Mouse (Mus musculus) left cerebral cortex, adult 2 months (tissue): ENCODE results near the gene Zfhx2. TPM values are rescaled to one million over a fixed set of nuclear protein-coding genes. Genes with fewer than 3 reads are reported as not detected.

Experiments used
- DNase-seq, 2 experiments: peaks; one replicate each; pipeline ENCODE4 v3.0.0; 2021 to 2022; ENCODE audit warnings: low spot score in 2 of 2, mixed read lengths in 1 of 2; ENCODE audit errors: extremely low spot score in 1 of 2
- H3K27ac ChIP-seq: fragments of 200-600 bp; 2 replicates; pipeline ENCODE4 v1.8.1; 2022
- H3K4me3 ChIP-seq: fragments of 200-600 bp; 2 replicates; pipeline ENCODE4 v1.8.1; 2022
- CTCF ChIP-seq: fragments of 200-600 bp; IDR thresholded peaks from 2 replicates; pipeline ENCODE4 v1.8.1; 2022; ENCODE audit warnings: antibody characterized with exemption, mild to moderate bottlenecking, moderate library complexity
- intact Hi-C: fragments of 180-260 bp; cut with DNase I; formaldehyde crosslinking; loops from one replicate; pipeline ENCODE4 v1.15.1; 2025
- total RNA-seq, 2 experiments: library from RNA; stranded (reverse); gene quantifications; 2 replicates each; pipeline ENCODE4 v1.2.3; 2021

The Zfhx2 gene
- total RNA-seq, 2 experiments from 2014 or later, result 47.0 to 61.6 TPM

GRCm38 (mm10) chr14:55089199-55089947 is 2.8 kb downstream of the Zfhx2 start:
- no peak for TF ChIP-seq CTCF
- DNase-seq, result peak; percentile 59 to 68
- intact Hi-C loops, result no loop called here
- Histone ChIP-seq H3K27ac (peak overlapping the region; percentile 85), H3K4me3 (peak overlapping the region; percentile 57)

GRCm38 (mm10) chr14:55086009-55086514 is 6.1 kb downstream of the Zfhx2 start:
- intact Hi-C loops, result no loop called here
- no peak for DNase-seq
- TF ChIP-seq CTCF, result no peak
- Histone ChIP-seq H3K27ac (no peak overlapping the region; the same call in 1 of the 2 replicates), H3K4me3 (no peak overlapping the region)

GRCm38 (mm10) chr14:55085324-55086008 is 6.7 kb downstream of the Zfhx2 start:
- Histone ChIP-seq H3K27ac (peak overlapping the region; percentile 15; the same call in 1 of the 2 replicates), H3K4me3 (no peak overlapping the region)
- intact Hi-C loops, result no loop called here
- no peak for TF ChIP-seq CTCF
- no peak for DNase-seq

- intact Hi-C loops, result no loop called here
- TF ChIP-seq CTCF, result no peak
- Histone ChIP-seq H3K4me3 (no peak overlapping the region), H3K27ac (no peak overlapping the region)
- DNase-seq, result no peak
Observed at GRCm38 (mm10) chr14:55083481-55083880, 8.6 kb downstream of the Zfhx2 start.

- Histone ChIP-seq H3K27ac (no peak overlapping the region), H3K4me3 (no peak overlapping the region)
- TF ChIP-seq CTCF, result no peak
- DNase-seq, result no peak
- intact Hi-C loops, result no loop called here
Observed at GRCm38 (mm10) chr14:55081105-55081504, 11.0 kb downstream of the Zfhx2 start.

GRCm38 (mm10) chr14:55079214-55079970 is 12.7 kb downstream of the Zfhx2 start:
- peak; percentile 90 for TF ChIP-seq CTCF
- H3K27ac ChIP-seq, result peak overlapping the region; percentile 62
- peak; percentile 61 to 78 for DNase-seq
- intact Hi-C loops, result no loop called here
- no peak overlapping the region for H3K4me3 ChIP-seq

GRCm38 (mm10) chr14:55078366-55078989 is 13.6 kb downstream of the Zfhx2 start:
- no peak for TF ChIP-seq CTCF
- no peak for DNase-seq
- intact Hi-C loops, result loop anchor here (1.0 kb wide), 1 partner anchor 53 kb away; no protein-coding TSS in a partner anchor
- H3K4me3 ChIP-seq, result no peak overlapping the region
- H3K27ac ChIP-seq, result peak overlapping the region; percentile 73

GRCm38 (mm10) chr14:55077481-55078365 is 14.4 kb downstream of the Zfhx2 start:
- Histone ChIP-seq H3K27ac (peak overlapping the region; percentile 73), H3K4me3 (no peak overlapping the region)
- peak in 1 of 2 experiments; percentile 47 for DNase-seq
- intact Hi-C loops, result loop anchor here (1.0 kb wide), 1 partner anchor 52 kb away; no protein-coding TSS in a partner anchor
- TF ChIP-seq CTCF, result no peak

- Histone ChIP-seq H3K4me3 (no peak overlapping the region), H3K27ac (peak overlapping the region; percentile 73; the same call in 1 of the 2 replicates)
- DNase-seq, result no peak
- no peak; the same call in 1 of the 2 replicates for TF ChIP-seq CTCF
- intact Hi-C loops, result no loop called here
Observed at GRCm38 (mm10) chr14:55076956-55077355, 15.2 kb downstream of the Zfhx2 start.

GRCm38 (mm10) chr14:55076224-55076623 is 15.9 kb downstream of the Zfhx2 start:
- intact Hi-C loops, result no loop called here
- DNase-seq, result peak; percentile 60 to 74

More at GRCm38 (mm10) chr14:55076224-55076623, 15.9 kb downstream of the Zfhx2 start:
- H3K4me3 ChIP-seq, result no peak overlapping the region
- H3K27ac ChIP-seq, result peak overlapping the region; percentile 52
- TF ChIP-seq CTCF, result no peak
